Mouse (Mus musculus) forebrain, embryonic 16.5 days (tissue): ENCODE data around the gene Sardh. TPM values are rescaled to one million over a fixed set of nuclear protein-coding genes. Genes with fewer than 3 reads are reported as not detected.

Experiments
- ATAC-seq: fragments of 200-750 bp; cut with Nextera tagmentation; 2 replicates; pipeline ENCODE4 v1.8.0; 2017; ENCODE audit warnings: mild to moderate bottlenecking, moderate library complexity
- H3K27ac ChIP-seq: fragments of 300-500 bp; sonication (generic); 2 replicates; pipeline ENCODE4 v1.5.1; 2014; ENCODE audit warnings: low read length, control low read depth
- H3K27me3 ChIP-seq: fragments of 300-500 bp; sonication (generic); replicated peaks from 2 replicates; pipeline ENCODE4 v1.6.1; 2014; ENCODE audit warnings: low read length; ENCODE audit not compliant: control insufficient read depth, insufficient read depth
- H3K36me3 ChIP-seq: fragments of 300-500 bp; sonication (generic); 2 replicates; pipeline ENCODE4 v1.6.1; 2014; ENCODE audit not compliant: control insufficient read depth, insufficient read depth
- H3K4me1 ChIP-seq: fragments of 300-500 bp; sonication (generic); replicated peaks from 2 replicates; pipeline ENCODE4 v1.6.1; 2014; ENCODE audit warnings: low read length; ENCODE audit not compliant: control insufficient read depth, insufficient read depth
- H3K4me2 ChIP-seq: fragments of 300-500 bp; sonication (generic); 2 replicates; pipeline ENCODE4 v1.6.1; 2014; ENCODE audit warnings: mild to moderate bottlenecking, low read length, control low read depth
- H3K4me3 ChIP-seq: fragments of 300-500 bp; sonication (generic); replicated peaks from 2 replicates; pipeline ENCODE4 v1.5.1; 2014; ENCODE audit warnings: mild to moderate bottlenecking, low read length, control low read depth
- H3K9ac ChIP-seq: fragments of 300-500 bp; sonication (generic); replicated peaks from 2 replicates; pipeline ENCODE4 v1.6.1; 2014; ENCODE audit warnings: low read depth, low read length, control low read depth
- H3K9me3 ChIP-seq: fragments of 300-500 bp; sonication (generic); 2 replicates; pipeline ENCODE4 v1.6.1; 2016; ENCODE audit warnings: low read length; ENCODE audit not compliant: control insufficient read depth
- WGBS: fragments of 180-500 bp; shearing (Covaris S2); extraction: QIAGEN DNeasy Blood & Tissue Kit; methylation state at CpG from one replicate; pipeline ENCODE4 v1.1.7; 2014; 5-methylcytosine and 5-hydroxymethylcytosine counted together
- polyA plus RNA-seq: library from polyadenylated mRNA; unstranded; fragments of >200 nt; fragmentation: Nextera tagmentation; extraction: Ambion mirVana; gene quantifications from 2 replicates; pipeline ENCODE4 v1.2.1, GENCODE M21; 2015

The Sardh gene
- polyA plus RNA-seq, 1 experiment from 2014 or later, result 5.8 TPM

DNA sequence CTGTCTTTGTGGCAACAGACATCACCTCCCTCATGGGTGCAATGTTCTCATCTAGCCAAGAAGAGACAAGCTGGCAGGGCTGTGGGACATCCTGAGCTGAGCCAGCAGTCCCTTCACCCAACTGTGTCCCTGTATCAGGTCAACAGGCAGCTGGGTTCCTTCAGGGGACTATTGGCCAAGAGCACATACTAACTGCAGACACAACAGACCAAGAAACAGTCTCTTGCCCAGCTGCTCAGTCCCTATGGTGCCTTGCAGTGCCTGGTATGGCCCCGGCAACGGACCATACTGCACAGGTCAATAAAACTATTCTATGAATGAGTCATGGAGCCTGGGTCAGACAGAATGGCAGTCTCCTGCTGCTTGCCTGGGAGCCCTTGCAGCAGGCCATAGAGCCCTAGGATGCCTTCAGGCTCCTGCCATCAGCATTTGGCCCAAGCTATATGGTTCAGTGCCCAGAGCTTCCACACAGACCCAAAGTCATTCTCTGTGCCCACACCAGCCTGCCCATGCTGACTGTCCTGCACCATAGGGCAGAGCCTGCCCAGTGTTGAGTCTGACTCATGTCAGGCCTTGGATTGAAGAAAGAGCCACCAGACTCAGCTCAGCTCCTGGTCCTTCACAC lies 18.5 kb downstream of the Sardh start:
- Histone ChIP-seq H3K4me1 (no peaks in the 10 kb centered on the region), H3K27ac (no peak overlapping the region), H3K4me2 (no peak overlapping the region), H3K9ac (no peak overlapping the region), H3K36me3 (no peaks in the 10 kb centered on the region), H3K27me3 (no peaks in the 10 kb centered on the region), H3K4me3 (no peak overlapping the region), H3K9me3 (no peaks in the 10 kb centered on the region)
- 86% methylated on average over 2 of the region's 2 CpGs for WGBS
- ATAC-seq, result no peak

DNA sequence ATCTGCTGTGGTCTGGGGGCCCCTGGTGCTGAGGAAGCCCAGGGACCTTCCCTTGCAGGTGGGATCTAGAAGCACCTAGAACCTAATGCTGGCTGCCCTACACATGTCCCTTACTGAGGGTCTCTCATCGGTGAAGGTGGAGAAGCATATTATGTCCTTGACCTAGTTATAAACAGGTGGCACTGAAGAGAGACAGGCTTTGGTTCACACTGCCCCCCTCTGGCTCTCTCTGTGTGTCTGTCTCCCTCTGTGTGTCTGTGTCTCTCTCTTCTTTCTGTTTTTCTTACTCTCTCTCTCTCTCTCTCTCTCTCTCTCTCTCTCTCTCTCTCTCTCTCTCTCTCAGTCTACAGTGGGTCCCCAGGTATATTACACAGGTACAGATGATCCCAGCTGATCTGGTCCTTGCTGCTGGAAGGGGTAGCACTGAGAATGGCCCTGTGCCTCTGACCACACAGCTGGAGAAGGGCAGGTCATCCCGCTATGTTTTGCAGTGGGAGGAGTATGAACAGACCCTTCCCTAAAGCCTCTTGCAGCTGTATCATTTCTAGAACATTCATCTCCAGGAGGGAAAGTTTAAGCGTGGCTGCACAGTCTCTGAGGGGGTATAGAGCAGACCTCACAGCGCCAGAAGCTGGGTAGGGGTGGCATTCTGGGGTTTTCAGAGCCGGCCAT lies 19.2 kb downstream of the Sardh start:
- no peak overlapping the region for H3K9ac ChIP-seq
- no peak for ATAC-seq
- no peaks in the 10 kb centered on the region for H3K9me3 ChIP-seq
- no peaks in the 10 kb centered on the region for H3K27me3 ChIP-seq
- no peaks in the 10 kb centered on the region for H3K36me3 ChIP-seq
- H3K4me1 ChIP-seq, result no peaks in the 10 kb centered on the region
- no peak overlapping the region for H3K4me2 ChIP-seq
- WGBS, result 85% methylated on average over 5 of the region's 5 CpGs
- H3K27ac ChIP-seq, result no peak overlapping the region
- H3K4me3 ChIP-seq, result no peak overlapping the region

DNA sequence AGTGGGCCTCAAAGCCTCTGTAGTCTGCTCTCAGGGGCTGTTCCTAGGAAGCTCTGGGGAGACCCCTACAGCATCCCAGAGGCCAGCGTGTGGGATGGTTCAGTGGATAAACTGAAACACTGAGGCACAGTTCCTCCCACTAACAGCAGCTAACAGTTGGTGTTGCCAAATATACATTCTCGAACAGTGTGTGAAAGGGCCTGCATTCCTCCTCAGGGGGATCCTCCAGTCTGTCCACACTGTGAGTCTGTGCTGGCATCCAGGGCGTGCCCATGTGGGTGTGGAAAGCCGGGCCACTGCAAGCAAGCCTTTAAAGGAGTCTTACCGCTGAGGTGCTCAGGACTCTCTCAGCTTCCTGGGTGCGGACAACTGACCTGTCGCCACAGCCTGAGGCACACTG lies 21.6 kb downstream of the Sardh start:
- Histone ChIP-seq H3K4me3 (no peak overlapping the region), H3K9me3 (no peaks in the 10 kb centered on the region), H3K27ac (no peak overlapping the region), H3K27me3 (no peaks in the 10 kb centered on the region), H3K4me2 (no peak overlapping the region), H3K36me3 (no peaks in the 10 kb centered on the region), H3K9ac (no peak overlapping the region), H3K4me1 (peaks cover 5% of the 10 kb centered on the region; the same call in 1 of the 2 replicates)
- ATAC-seq, result no peak
- WGBS, result 67% methylated on average over 7 of the region's 7 CpGs

DNA sequence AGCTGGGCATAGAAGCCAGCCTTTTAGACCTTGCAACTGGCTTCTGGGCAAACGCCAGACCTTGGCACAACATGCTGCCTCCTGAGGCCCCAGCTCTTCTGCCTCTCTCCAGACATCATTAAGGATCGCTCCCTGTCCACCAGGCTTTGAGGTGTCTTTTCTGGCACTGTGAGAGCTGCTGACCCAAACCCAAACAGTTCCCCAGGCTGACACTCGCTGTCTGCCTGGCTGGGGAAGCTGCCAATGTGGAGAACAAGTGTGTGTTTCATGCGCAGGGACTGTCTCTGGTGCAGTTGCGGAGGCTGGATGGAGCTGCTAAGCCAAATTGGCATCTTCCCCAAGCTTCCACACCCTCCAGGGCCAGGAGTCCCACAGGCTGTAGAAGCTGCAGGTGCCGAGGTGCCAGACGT lies 25.1 kb downstream of the Sardh start:
- Histone ChIP-seq H3K4me3 (no peak overlapping the region), H3K36me3 (no peaks in the 10 kb centered on the region), H3K4me1 (peaks cover 9% of the 10 kb centered on the region; the same call in 1 of the 2 replicates), H3K4me2 (no peak overlapping the region), H3K27me3 (no peaks in the 10 kb centered on the region), H3K9ac (no peak overlapping the region), H3K9me3 (no peaks in the 10 kb centered on the region), H3K27ac (no peak overlapping the region)
- ATAC-seq, result no peak
- WGBS, result 58% methylated on average over 7 of the region's 7 CpGs

DNA sequence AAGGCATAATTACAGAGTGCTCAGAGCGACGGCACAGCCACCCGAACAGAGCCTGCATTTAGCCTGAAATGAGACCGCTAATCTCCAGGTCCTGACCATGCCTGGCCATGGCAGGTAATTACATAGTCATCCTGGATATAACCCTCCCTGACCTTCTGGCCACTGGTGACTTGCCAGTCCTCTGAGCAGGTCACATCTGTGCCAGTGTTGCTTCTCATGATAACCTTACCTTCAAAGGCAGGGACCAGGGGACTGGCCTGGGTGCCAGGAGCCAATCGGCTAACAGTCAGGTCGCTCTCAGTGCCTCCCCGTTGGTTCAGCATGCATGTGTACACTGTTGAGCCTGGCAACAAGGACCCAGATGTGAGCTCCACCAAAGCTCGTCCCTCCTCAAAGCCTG lies 29.6 kb downstream of the Sardh start:
- H3K4me1 ChIP-seq, result peaks cover 13% of the 10 kb centered on the region
- WGBS, result 82% methylated on average over 8 of the region's 8 CpGs
- no peak for ATAC-seq
- H3K4me2 ChIP-seq, result no peak overlapping the region
- H3K4me3 ChIP-seq, result no peak overlapping the region
- no peak overlapping the region for H3K9ac ChIP-seq
- H3K9me3 ChIP-seq, result no peaks in the 10 kb centered on the region
- no peak overlapping the region for H3K27ac ChIP-seq
- H3K27me3 ChIP-seq, result no peaks in the 10 kb centered on the region
- no peaks in the 10 kb centered on the region for H3K36me3 ChIP-seq

DNA sequence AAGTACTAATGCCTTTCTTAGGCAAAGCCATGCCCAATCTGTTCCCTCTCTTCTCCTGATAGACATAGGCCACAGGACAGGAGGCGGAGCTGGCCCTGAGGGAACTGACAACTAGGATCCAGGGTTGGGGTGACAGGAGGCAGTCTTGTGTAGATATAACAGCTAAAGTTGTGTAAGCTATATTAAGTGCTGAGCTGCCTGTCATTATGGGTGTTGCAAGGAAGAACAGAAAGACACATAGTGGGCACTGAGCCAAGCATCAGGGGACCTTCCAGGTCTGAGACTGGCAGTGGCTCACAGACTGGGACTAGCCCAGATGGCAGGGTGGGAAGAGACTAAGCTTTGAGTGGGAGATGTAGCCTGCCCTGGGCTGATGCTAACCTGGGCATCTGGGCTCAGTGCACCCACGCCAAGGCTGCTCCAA lies 30.0 kb downstream of the Sardh start:
- no peak overlapping the region for H3K27ac ChIP-seq
- H3K4me3 ChIP-seq, result no peak overlapping the region
- H3K4me1 ChIP-seq, result peaks cover 12% of the 10 kb centered on the region
- 0 out of 2 replicates have a peak, but pooled peaks have one; percentile 18 for ATAC-seq
- WGBS, result 49% methylated on average over 2 of the region's 2 CpGs
- no peak overlapping the region for H3K4me2 ChIP-seq
- no peak overlapping the region for H3K9ac ChIP-seq
- H3K9me3 ChIP-seq, result no peaks in the 10 kb centered on the region
- no peaks in the 10 kb centered on the region for H3K36me3 ChIP-seq
- H3K27me3 ChIP-seq, result no peaks in the 10 kb centered on the region

DNA sequence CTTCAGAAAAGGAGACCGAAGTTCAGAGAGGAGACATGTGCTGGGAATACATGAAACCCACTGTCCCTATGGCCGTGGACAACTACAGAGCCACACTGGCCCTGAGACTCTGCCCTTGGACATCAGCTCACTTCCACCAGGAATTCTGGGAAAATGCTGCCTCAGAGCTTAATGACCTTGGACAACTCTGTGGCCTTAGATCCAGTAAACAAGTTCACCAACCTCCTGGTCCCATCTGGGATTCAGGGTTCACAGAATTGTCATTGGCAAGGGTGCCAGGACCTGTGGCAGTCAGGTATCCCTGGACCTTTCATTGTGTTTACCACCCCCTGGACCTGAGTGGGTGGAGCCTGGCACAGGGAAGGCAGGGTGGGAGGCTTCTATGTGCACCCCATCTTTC lies 32.6 kb downstream of the Sardh start:
- Histone ChIP-seq H3K27me3 (no peaks in the 10 kb centered on the region), H3K9me3 (no peaks in the 10 kb centered on the region), H3K9ac (no peak overlapping the region), H3K4me2 (no peak overlapping the region), H3K36me3 (no peaks in the 10 kb centered on the region), H3K27ac (no peak overlapping the region), H3K4me1 (peaks cover 8% of the 10 kb centered on the region; the same call in 1 of the 2 replicates), H3K4me3 (no peak overlapping the region)
- 80% methylated on average over 2 of the region's 2 CpGs for WGBS
- ATAC-seq, result no peak

DNA sequence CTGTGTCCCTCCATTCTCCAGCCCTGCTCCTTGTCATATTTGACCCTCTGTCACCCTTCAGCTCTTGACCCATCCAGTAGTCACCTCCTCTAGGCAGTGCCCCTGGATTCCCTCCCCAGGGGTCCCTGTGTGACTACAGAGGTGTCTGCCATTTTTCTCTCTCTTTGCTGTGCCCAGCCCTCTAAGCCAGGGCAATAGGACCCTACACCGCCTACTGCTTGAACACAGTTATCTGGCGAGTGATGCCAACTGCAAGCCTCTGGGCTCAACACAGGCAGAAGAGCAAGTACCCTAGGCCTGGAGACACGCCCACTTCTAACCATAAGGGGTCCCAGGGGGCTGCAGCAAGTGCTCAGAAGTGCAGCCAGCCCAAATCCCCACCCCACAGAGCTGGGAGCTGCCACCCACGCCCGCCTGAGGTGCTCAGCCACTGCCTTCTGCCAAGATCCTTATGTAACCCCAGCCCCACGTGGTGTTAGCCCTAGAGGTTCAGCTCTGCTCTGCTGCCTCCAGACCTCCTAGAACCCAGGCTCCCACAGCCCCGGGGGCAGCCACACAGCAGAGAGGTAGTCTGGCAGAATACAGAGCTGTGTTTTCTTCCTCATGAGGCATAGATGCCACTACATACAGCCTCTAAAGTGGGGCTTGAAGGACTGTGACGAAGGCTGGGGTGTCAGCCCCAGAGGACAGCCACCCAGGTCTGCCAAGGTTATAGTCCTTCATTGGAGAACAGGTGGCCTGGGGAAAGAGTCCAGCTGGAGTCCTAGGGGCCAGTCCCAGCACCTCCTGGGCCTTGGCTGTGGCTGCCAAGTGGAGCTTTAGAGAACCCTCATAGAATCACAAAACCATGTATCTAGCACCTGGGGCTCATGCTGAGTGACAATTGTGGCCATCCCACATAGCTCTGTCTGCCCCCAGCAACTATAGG lies 35.9 kb downstream of the Sardh start:
- Histone ChIP-seq H3K27ac (no peak overlapping the region), H3K36me3 (no peaks in the 10 kb centered on the region), H3K4me2 (no peak overlapping the region), H3K4me1 (peaks cover 2% of the 10 kb centered on the region; the same call in 1 of the 2 replicates), H3K9ac (no peak overlapping the region), H3K4me3 (no peak overlapping the region), H3K9me3 (no peaks in the 10 kb centered on the region), H3K27me3 (no peaks in the 10 kb centered on the region)
- whole genome bisulfite sequencing, result 68% methylated on average over 8 of the region's 8 CpGs
- ATAC-seq, result no peak

DNA sequence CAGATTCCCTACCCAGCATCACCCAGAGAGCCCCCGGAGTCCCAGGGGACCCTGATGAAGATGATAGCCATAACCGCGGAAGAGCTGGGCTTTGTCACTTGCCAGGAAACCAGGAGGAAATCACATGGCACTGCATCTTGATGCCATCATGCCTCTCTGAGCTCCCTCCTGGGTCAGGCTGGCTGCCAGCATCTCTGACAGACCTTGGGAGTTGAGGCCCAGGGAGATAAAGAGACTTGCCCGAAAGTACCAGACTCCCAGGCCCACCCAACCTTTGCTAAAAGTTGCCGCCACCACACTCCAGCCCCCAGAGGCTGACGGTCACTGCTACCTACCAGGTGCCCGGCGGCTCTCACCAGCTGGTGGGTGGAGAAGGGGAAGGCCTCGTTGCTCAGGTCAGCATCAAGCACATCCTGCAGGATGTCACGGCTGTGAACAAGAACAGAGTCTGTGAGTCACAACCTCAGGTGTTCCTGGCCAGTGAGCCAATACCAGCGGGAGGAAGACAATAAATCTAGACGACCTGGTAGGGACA lies 37.4 kb downstream of the Sardh start:
- no peak for ATAC-seq

More for the DNA sequence above, 37.4 kb downstream of the Sardh start:
- Histone ChIP-seq H3K27me3 (no peaks in the 10 kb centered on the region), H3K27ac (no peak overlapping the region), H3K4me2 (no peak overlapping the region), H3K4me3 (no peak overlapping the region), H3K9ac (no peak overlapping the region), H3K36me3 (no peaks in the 10 kb centered on the region), H3K4me1 (no peaks in the 10 kb centered on the region), H3K9me3 (no peaks in the 10 kb centered on the region)
- whole genome bisulfite sequencing, result 87% methylated on average over 12 of the region's 12 CpGs
